Mouse (Mus musculus): ENCODE data around the gene Clasp1.

Clasp1 gene

DNA sequence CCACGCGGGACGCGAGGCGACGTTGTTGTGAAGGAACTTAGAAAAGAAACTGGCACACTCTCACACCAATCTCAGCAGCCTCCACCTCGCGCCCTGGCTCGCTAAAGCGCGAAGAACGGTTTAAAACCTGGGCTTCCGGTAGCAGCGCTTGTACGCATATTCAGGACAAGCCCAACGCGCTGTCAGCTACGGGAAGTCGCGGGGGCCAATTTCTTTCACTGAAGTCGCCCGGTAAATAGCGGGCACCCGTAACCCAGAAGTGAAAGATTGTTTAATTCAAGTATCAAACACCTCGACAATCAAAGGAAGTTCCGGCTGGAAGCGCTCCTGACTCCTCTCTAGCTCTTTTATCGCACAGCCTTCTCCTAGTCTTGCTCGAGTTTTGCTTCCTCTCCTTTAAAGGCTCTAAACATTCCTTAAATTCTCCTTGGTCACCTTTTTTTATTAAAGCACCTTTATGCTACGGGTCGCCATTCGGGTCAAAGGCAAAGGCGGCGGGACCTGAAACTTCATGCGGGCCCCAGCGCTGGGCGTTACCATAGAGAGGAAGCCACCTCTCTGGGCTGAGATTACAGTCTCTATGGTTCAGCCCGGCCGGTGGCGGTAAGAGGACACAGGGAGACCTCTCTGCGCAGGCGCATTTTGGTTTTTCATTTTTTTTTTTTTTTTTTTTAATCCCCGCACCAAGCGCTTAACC lies at the start of gene Clasp1:
Clasp1 (plus strand) TSS at position 302 of the 697 bp plus-strand sequence.
- DNase-seq: peak; percentile 95

DNA sequence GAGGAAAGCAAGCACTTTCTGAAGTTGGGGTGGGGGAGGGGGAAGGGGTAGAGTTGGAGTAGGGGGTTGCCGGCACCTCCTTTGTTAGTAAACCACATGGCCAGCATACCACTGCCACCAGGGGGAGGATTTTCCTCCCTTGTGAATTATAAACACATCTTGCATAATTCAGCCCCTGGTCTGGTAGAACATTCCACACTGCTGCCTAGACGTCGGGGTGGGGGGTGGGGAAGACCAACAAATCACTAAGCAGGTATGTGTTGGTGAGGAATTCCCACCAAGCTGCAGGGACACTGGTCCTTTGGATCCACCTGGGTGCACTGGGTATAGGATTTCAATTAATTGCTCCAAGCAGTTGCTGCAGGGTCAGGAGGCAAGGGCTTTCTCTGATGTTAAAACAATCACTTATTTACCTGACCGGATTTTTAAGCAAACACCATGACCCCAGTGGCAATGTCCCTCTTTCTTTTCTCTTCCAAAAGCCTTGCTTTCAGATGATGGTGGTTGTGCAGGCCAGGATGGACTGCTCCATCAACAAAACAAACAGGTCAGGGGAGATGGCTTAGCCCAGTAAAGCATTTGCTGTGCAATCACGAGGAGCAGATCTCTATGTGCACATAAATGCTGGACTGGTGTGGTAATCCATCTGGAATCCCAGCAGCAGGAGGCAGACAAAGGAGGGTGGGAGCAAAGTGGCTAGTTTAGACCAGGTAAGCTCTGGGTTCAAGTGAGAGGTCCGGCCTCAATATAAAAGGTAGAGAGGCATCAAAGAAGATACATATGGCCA lies 45.0 kb upstream of the Clasp1 start:
- DNase-seq: no peak

DNA sequence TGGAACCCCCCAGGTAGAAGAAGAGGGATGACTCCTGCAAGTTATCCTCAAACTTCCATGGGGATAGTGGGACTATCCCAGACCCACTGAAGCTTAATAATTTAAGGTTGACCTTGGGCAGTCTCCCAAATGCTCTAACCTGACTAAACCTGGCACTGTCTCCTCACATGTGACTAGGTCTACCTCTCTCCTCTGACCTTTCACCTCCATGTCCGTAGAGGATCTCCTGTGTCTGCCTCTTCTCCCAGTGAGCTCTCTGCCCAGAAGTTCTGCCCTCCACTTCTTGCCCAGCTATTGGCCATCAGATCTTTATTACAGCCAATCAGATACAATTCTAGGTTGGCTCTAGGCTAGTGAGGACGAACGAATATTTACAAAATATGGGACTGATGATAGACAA lies 38.9 kb upstream of the Clasp1 start:
- DNase-seq: no peak

DNA sequence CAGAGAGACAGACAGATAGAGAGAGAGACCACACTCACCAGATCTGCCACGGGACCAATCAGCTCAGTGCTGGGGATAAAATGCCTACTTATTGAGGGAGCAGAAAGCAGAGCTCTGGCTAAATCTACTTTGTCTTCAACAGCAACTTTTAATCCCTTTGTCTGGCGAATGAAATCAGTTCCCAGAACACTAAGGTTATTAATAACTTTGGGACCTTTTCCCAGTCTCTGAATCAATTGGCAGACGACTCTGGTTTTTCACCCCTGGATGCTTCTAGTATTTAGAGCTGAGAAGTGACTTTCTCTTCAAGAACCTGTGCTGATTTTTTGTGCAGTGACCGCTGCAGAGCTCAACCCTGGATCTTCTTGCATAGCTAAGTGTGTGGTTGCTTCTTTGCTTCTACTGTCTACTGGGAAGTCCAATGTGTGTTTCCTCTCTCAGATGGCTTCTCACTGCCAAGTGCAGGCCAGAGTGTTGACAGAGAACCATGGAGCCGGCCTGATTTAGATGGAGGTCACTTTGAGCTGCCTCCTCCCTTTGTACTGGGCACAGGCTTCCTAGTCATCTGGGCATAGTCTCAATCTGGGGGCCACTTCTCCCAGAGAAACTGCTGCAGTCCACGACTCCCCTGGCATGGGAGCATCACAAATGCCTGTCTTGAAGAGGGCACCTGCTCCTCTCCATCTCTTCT lies 29.6 kb upstream of the Clasp1 start:
- DNase-seq: no peak

DNA sequence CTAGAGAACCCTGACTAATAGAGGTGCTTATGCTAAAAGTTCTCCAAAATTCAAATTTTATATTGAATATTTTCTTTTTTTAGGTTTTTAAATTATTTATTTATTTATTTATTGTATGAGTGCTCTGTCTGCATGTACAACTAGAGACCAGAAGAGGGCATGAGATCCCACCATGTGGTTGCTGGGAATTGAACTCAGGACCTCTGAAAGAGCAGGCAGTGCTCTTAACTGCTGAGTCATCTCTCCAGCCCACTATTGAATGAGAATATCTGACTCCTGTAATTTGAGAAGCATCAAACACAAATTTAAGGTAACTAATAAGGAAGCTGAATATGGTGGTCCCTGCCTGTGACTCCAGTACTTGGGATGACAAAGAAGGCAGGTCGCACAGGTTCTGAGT lies 20.9 kb upstream of the Clasp1 start:
- DNase-seq: peak; percentile 10

DNA sequence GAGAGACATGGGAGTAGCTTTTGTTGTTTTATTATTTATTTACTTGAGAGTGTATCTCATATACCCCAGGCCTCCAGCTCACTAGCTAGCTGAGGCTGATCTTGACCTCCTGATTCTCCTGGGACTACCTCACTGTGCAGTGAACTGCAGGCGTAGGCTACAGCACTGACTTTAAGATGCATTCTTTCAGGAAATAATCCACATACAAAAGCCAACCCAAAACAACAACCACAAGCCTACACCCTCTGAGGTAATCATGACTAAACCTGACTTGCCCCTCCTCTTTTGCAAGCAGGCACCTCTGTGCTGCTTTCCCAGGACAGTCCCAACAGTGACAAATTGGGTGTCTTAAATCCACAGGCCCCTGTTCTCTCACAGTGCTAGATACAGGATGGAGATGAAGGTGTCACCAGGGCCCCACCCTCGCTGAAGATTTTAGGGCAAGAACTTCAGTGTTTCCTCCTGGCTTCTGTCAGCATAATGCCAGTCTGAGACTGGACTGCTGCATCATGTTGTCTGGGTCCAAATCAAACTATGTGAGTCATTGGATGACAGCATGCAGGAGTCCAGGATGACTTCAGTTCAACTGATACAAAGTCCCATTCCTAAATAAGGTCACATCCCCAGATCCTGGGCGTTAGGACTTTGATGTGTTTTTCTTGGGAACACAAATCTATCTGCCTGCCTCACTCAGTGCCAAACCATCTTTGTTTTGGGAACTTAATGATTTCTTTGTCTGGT lies 20.0 kb upstream of the Clasp1 start:
- DNase-seq: no peak

DNA sequence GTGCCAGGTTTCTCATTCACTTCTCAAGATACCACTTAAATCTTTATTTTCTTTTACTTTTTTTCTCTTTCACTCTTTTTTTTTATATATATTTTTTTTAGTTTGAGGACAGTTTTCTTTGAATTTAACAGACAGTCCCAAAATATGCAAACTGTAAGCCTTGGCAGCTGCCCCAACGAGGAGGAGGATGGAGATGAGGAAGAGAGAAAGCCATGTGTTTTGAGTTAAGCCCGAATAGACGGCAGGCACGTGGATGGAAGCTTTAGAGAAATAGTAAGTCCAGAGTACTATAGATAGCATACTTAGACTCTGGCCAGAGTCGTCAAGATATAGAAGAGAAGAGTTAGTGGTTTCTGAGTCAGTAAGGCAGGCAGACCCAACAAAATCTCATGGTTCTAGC lies 11.1 kb upstream of the Clasp1 start:
- DNase-seq: no peak

DNA sequence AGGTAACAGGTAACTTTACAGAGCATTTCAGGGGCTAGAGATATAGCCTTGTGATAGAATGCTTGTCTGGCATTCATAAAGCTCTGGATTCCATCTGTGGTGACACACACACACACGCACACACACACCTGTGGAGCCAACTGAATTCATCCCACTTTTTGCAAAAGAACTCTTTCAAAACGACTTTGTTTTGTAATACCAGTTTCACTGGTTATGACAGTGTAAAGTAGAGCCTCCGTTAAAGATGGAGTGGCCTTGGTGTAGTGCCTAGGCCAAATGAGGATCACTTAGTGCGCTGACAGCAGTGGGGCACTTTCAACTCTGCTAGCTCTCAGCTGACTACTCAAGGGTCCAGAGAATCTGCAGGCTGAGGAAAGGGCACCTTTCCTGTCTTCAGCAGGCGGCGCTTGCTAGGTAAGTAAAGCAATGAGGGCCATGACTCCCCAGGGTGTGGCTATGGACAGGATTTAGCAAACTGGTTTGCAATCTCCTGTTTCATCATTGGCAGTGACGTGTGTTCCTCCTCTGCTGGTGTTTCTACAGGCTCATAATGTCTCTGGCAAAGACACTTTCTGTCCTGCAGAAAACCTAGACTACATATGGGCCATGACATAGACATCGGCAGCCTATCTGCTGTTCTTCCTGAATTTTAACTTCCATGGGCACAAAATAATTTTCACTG lies 8.6 kb upstream of the Clasp1 start:
- DNase-seq: no peak

DNA sequence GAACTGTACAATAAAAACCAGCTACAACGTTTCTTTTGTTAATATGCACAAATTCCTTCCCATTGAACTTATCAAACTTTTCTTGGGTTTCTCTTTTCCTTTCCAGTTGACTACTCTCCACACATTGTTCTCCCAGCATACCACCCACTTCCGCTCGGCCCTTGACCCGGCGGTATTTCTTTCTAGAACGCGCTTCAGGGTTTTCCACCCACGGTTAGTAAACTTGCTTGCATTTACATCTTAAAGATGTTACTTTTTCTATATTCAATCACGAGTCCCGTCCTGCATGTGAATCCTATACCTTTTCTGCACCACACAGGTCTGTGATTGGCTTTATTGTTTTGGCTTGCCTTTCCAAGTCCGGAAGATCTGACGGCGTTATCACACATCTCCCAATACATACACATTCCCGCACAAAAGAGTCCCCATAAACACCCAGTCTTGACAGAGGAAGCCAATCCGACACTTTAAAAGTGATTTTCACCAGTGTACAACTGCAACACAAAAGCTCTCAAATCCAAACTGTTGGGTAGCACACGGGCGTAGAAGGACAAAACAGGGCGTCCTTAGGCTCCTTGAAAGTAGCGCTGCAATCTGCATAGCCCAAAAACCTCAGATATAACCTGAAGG lies 616 bp upstream of the Clasp1 start:
- peak; percentile 73 for DNase-seq

DNA sequence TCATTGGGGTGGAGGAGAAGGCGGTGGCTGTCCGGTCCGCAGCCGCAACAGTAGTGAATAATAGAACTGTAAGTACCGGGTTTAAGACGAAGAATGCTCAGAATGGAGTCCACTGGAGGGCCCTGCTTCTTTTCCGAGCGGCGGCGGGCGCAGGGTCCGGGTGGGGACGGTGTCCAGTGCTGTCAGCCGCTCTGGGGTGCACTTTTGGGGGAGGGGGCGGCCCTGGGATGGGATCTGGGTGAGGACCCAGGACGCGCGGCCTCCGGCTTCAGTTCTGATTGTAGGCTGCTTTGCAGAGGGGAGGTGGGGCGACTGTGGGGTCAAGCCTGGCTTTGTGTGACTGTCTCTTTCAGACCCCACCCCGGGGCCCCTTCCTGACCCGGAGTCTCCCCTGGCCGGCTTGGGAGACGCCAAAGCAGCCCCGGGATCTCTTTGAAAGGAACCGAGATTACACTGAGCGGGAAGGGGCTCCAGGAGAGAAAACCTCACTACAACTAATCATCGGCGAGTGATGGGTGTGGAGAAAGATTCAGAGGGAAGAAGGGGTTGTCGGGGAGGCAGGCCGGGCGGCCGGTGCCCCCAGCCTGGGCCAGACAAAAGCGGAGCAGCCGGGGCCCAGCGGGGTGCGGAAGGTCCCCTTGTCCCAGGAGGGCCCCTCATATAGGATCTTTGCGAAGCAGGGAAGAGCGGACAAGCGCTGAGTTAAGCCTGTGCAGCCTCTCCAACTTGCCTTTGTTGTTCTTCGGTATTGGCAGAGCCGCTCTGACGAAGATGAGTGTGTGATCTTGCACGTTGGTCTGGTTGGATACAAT lies 802 bp downstream of the Clasp1 start:
- peak; percentile 52 for DNase-seq

DNA sequence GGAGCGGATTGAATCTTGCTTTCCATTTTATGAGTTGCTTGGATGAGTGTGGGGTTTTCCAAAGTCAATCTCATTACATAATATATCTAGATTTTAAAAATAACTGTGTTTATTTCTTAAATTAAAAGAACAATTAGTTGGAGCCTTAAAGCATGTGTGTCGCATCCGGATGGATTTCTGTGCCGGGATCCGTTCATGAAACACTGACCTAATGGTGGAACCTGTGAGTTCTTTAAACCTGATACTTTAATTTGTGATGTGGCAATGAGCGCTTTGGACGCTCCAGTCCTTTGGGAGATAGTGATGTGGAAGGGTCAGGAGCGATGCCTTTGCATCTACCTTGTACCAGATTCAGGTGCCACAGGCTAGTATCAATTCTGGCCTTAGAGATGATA lies 1.4 kb downstream of the Clasp1 start:
- no peak for DNase-seq

DNA sequence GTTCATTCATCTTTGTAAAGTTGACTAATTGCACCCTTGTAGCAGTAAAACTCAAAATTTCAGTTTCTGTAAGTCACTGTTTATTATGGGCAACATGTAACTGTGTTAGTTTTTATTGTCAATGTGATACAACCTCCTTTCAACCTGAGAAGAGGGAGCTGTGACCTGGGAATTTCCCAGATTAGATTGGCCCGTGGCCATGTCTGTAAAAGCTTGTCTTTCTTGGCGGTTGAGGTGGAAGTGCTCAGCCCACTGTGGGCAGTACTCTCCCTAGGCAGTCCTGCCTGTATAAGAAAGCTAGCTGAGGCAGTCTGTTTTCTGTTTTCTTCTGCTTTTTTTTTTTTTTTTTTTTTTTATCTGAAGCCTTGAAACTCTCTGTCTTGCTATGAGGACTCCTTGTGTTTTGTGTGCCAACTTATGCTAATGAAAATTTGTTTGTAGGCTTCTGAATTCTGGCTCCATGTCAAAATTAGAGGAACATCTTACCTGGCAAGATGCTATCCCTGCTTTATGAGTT lies 2.1 kb downstream of the Clasp1 start:
- no peak for DNase-seq

DNA sequence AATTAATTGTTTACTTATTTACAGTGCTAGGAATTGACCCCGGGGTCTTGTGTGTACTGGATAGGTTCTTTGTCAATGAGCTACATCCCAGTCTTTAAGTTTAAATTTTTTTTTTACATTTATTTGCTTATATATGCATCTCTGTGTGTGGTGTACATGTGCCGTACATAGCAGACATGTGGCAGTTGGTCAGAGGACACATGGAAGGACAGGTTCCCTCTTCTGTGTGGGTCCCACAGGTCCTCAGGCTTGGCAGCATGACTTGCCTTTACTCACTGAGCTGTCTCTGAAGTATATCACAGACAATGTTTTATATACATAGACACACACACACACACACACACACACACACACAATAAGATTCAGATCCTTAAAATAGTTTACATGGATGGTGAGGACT lies 3.4 kb downstream of the Clasp1 start:
- DNase-seq: no peak

DNA sequence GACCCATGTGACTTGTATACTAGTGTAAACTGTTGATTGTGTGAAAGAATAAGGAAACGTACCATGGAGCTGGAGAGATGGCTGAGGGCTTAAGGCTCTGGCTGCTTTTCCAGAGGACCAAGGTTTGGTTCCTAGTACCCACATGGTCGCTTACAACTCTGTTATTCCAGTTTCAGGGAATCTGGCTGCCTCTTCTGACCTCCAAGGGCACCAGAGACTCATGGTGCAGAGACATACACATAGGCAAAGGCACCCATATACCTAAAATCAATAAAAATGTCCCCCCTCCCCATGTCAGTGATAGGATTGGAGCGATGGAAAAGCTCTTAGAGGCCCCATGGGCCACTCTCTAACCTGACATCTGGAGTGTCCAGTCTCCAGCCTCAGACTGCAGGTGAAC lies 5.1 kb downstream of the Clasp1 start:
- DNase-seq: no peak

DNA sequence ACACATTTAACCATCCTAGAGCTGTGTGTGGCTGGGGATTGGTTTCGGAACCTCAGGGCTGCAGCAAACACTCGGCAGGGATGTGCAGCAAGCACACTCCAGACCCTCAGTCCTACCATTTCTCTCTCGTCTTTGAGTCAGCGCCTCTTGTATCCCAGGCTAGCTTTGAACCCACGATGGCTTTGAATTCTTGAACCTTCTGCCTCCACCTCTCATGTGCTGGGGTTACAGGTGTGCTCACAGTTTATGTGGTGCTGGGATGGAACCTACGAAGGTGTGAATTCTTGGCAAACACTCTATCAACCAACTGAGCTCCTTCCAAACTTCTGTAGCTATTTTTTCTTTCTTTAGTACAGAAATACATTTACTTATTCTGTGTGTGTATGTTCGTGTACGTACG lies 9.0 kb downstream of the Clasp1 start:
- DNase-seq: no peak

DNA sequence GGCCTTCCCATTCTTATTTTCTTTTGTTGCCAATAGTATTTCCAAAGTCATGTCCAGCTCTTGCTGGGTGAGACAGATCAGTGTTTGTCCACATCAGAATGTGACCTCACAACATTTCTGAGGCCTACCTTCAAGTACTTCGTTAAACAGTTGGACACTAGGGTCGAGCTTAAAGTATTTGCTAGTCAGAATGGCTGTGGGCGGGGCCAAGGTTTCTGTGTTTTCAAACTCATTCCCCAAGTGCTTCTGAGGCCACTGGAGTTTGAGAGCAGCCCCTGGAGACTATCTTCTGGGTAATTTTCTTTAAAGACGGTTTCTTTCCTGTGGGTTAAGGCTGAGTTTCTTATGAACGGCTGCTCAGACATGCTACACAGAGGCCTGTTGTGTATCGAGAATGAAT lies 9.7 kb downstream of the Clasp1 start:
- DNase-seq: no peak

DNA sequence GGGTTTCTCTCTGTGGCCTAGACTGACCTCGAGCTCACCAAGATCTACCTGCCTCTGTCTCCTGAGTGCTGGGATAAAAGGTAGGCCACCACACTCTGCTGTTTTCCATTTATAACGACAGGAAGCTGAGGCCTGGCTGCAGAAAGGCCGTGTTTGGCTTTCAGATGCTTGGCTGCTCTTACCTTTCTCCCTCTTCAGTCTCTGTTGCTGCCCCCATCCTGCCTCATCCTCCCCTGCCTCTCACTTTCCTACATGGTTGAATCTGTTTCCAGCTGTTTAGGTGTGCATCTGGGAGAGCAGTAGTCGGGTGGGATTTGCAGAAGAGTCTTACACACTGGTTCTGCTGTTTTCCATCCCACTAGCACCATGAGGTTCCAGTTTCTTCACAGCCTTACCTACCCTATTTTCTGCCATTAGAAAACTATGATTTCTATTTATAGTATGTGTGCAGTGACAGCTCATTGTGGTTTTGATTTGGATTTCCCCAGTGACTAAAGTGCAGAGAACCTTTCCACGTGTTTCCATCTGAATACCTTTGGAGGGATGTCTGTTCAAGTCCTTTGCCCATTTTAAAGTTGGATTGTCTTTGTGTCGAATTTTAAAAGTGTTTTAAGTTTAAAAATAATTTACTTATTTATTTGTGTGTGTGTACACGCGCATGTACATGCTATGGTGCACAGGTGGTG lies 10.9 kb downstream of the Clasp1 start:
- DNase-seq: no peak

DNA sequence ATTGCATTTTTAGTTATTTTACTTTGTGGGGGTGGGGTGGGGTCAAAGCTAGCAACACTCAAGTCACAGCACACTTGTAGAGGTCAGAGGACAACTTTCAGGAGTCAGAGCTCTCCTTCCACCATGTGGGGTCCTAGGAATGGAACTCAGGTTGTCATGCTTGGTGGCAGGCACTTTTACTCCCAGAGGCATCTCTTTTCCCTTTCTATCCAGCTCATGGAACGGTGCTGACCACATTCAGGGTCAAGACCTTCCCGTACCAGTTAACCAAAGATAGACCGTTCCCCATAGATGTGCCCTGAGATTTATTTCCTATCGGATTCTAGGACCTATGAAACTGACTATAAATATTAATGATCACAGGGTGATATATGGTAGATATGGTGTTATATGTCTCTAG lies 13.1 kb downstream of the Clasp1 start:
- DNase-seq: no peak

DNA sequence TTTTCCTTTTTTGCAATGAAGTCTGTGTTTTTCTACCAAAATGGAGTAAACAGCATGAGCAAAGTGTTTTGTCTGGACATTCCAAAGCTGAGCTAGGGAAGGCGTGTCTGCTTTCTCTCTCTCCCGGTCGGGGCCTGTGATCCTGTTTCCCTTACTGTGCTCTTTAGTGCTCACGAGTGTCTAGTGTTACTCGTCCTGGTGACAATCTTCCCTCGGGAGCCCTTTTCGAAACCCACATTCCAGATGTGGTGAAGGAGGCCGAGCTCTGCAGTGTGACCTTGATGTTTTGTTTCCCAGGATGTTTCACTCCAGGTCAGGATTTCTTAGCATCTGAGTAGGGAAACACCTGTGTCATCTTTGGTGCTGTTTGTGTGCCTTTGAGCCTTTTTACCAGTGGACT lies 13.7 kb downstream of the Clasp1 start:
- no peak for DNase-seq

DNA sequence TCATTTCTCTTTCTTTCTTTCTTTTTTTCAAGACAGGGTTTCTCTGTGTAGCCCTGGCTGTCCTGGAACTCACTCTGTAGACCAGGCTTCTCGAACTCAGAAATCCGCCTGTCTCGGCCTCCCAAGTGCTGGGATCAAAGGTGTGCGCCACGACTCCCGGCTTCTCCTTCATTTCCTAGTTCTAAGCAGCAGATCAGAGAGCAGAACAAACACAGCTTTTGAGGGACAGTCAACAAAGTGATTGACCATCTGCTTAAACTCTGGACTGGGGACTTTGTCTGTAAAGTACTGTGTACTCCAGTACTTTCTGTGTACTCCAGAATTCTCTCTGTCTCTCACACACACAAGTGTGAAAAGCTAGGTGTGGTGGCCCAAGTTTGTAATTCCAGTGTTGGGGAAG lies 14.1 kb downstream of the Clasp1 start:
- DNase-seq: no peak
